Mouse (Mus musculus): ENCODE measurements around the gene Trim17.

Gene Trim17

DNA sequence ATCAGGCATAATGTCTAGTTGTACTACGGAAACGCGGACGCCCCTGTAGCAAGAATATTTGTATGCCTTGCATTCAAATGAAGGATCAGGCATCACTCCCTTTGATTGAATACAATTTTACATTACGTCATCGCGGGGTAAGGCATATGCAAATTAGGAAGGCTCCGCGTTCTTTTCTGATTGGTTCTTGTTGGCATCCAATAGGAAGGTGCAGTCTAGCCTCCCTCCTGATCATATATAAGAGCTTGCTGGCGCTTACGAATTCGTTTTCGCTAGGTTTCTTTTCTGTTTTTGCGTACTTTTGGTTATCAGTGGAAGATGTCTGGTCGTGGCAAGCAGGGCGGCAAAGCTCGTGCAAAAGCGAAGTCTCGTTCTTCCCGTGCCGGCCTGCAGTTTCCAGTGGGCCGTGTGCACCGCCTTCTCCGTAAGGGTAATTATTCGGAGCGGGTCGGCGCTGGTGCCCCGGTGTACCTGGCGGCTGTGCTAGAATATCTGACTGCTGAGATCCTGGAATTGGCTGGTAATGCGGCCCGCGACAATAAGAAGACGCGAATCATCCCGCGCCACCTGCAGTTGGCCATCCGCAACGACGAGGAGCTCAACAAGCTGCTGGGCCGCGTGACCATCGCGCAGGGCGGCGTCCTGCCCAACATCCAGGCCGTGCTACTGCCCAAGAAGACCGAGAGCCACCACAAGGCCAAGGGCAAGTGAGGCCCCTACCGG, at the start of gene Trim17, which contains the start of gene Hist3h2a:
Gene Trim17, plus strand, starts transcription at position 266 of the 723 bp plus-strand sequence.
Gene Hist3h2a, plus strand, starts transcription at position 266 of the 723 bp plus-strand sequence.
- DNase-seq (ENCODE audit: low spot score in 2 of 2) = peak; percentile 89 to 90

GRCm38 (mm10) chr11:58904838-58905237, 49.6 kb upstream of the Trim17 start:
- no peak for DNase-seq (ENCODE audit: low spot score in 2 of 2)

- DNase-seq (ENCODE audit: low spot score in 2 of 2) = no peak
Observed at GRCm38 (mm10) chr11:58913776-58914175, 40.7 kb upstream of the Trim17 start.

- no peak for DNase-seq (ENCODE audit: low spot score in 2 of 2)
Observed at GRCm38 (mm10) chr11:58914461-58915028, 39.9 kb upstream of the Trim17 start.

DNA sequence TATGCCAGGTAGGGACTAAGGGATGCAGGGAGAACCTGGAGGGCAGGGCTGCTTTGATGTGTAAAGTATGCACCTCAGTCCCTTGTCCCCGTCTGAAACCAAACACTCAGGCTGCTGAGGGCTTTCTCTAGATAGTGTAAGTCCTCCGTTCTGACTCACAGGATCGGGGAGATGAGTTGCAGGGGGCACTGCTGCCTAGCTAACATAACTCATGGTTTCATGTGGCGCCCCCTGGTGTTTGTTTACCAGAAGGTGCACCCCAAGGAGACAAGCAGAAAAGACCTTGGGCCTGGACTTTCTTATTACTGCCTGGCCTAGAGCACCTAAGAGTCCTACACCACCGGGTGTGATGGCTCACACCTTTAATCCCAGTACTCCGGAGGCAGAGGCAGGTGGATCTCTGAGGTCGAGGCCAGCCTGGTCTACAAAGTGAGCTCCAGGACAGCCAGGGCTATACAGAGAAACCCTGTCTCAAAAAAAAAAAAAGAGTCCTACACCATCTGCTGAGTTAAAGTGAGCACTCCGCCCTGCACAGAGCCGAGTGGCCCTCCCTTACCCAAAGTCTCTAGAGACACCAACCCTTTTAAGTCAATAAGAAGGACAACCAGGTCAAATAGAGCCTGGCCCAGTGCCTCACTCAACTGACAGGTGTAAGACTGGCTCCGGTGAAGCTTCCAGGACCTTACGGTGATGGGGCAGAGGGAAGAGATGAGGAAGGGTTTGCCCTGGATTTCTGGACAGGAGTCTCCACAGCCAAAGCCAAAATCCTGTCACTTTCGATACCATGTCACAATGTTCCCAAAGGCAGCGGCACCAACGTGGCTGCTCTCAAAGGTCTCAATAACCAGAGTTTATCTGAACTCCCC, 37.4 kb upstream of the Trim17 start:
- DNase-seq (ENCODE audit: low spot score in 2 of 2) = peak; percentile 69 to 91

GRCm38 (mm10) chr11:58917745-58918366, 36.6 kb upstream of the Trim17 start, which contains the start of gene Btnl10:
Btnl10 (plus strand) TSS chr11:58917908.
- DNase-seq (ENCODE audit: low spot score in 2 of 2) = no peak

DNA sequence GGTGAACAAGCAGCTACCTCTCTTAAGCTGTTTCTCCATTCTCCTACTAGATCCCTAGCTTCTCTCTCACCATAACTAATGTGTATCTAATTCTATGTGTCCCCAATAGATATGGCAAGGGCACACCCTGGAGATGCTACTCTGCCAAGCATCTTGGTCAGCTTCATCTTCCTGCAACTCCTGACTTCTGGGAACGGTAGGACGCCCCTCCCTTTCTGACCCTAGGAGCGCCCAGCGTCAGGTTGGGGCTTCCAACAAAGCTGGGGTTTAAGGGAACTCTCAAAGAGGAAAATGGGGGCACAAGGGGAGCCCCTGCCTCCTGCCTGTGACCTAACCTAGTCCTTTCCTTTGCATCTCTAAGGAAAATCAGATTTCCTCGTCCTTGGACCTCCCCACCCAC, 35.7 kb upstream of the Trim17 start:
- DNase-seq (ENCODE audit: low spot score in 2 of 2) = no peak

GRCm38 (mm10) chr11:58922420-58922819, 32.1 kb upstream of the Trim17 start:
- no peak for DNase-seq (ENCODE audit: low spot score in 2 of 2)

DNA sequence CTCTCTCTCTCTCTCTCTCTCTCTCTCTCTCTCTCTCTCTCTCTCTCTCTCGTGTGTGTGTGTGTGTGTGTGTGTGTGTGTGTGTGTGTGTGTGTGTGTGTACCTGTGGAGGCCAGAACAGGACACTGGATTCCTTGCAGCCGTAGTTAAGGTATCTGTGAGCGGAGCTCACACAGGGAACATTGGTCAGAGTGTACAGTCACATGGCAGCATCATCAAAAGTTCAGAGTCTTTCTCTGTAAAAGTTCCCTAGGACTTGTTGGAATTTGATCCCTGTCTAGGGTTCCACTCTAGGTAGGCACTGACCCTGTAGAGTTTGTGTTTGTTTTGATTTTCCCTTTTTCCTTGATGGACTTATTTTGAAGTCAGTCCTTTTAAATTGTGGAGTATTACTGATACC, 27.8 kb upstream of the Trim17 start:
- no peak for DNase-seq (ENCODE audit: low spot score in 2 of 2)

DNA sequence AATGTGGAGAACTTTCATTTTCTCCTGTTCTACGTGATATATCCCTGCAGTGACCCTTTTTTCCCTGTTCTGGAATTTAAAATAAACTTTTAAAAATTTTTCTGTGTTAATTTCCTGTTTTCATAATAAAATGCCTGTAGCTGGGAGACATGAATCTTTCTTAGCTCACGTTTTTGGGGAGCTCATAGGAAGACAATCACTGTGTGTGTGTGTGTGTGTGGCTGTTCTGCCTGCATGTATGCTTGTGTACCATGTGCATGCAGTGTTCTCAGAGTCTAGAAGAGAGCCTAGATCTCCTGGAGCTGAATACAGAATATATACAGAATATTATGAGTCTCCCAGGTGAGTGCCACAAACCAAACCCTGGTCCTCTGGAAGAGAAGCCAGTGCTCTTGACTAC, 27.4 kb upstream of the Trim17 start:
- no peak for DNase-seq (ENCODE audit: low spot score in 2 of 2)

DNA sequence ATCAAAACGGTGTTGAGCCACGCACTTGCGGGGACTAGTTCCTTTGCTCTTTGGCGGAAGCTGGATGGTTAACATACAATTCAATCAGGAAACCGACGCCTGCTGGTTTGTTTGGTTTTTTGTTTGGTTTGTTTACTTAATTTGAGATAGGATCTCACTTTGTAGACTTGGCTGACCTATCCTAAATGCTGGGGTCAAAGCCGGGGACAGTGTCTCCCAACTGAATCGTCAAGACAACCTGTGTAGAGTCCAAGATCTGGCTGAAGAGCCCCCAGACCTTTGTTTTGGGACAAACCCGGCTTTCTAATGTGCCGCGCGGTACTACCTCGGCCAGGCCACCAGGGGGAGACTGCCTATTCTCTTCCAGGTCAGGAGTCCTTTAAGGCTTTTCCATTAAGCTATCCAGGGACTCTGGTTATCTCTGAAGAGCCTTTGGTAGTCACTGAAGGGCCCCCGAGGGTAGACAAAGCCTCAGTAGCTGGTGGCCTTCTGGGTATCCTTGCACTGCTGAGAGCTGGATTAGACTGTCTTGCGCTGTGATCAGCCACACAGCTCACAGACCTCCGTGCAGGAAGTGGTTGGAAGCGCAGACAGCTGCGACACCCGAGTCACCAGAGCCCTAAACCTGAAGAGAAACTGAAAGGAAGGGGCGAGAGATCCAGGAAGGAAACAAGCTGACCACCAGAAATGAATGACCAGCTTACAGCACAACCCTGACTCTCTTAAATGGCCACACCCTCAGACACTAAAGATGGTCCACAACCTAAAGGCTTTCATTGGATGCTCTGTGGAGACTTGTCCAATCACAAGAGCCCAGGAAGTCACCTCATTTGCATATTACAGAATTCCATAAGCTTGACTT, 26.5 kb upstream of the Trim17 start:
- peak; percentile 71 for DNase-seq (ENCODE audit: low spot score in 2 of 2)

GRCm38 (mm10) chr11:58929055-58929454, 25.4 kb upstream of the Trim17 start:
- DNase-seq (ENCODE audit: low spot score in 2 of 2) = no peak

DNA sequence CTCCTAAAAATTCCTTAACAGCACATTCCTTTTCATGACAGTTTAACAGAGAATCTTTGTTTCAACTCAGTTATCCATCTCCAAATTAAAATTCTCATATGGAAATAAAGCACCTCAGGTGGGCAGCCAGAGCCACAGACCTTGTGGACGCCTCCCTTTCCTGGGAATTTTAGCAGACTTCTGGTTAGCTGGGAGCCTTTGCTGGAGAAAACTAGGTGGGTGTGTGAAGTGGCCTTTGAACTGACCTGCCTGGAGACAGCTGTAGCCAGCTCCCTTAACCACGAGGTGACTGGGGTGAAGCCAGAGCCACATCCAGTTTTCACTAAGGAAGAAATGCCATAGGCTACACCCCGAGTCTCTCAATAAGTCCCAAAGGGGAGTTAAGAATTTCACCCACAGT, 24.8 kb upstream of the Trim17 start:
- no peak for DNase-seq (ENCODE audit: low spot score in 2 of 2)

GRCm38 (mm10) chr11:58930254-58930653, 24.2 kb upstream of the Trim17 start:
- DNase-seq (ENCODE audit: low spot score in 2 of 2) = no peak

DNA sequence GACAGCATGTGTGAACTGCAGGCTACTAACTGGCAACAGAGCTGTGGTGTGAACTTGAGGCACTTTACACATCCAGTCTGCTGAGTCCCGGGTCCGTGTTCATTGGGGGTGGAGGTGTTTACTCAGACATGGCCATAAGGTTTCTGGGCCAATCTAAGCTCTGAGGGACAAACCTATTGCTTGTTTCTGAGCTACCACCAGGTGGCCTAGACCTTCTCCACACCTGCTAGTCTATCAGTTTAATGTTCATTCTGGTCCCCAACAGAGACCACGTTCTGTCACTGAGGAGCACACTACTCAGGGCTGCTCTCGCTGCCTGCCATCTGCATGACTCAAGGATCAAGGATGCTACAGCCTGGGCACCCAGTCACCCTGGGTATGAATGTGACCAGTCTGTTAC, 22.9 kb upstream of the Trim17 start:
- peak in 1 of 2 experiments; percentile 43 for DNase-seq (ENCODE audit: low spot score in 2 of 2)

DNA sequence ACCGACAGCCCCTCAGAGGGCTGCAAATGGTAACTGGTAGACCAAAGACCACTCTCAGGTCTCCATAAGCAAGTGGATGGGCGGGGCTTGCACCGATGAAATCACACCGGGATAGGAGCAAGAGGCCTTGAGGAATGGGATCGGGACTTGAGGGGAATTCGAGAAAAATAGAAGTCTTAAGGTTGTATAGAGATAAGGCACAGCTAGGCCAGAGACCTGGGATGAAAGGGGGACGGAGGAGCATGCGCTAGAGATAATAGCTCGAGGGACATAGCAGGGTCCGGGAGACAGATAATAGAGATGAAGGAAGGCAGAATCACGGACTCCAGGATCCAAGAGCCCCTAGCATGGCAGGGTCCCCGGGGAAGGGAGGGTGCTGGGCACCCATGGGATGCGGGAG, 16.6 kb upstream of the Trim17 start:
- DNase-seq (ENCODE audit: low spot score in 2 of 2) = no peak

- peak; percentile 79 to 87 for DNase-seq (ENCODE audit: low spot score in 2 of 2)
Observed at GRCm38 (mm10) chr11:58938322-58939087, 16.0 kb upstream of the Trim17 start, which contains the start of gene Rnf187. Rnf187 (minus strand) TSS chr11:58938916.

- DNase-seq (ENCODE audit: low spot score in 2 of 2) = no peak
Observed at GRCm38 (mm10) chr11:58939088-58939439, 15.4 kb upstream of the Trim17 start.

- no peak for DNase-seq (ENCODE audit: low spot score in 2 of 2)
Observed at GRCm38 (mm10) chr11:58944136-58944535, 10.3 kb upstream of the Trim17 start.

GRCm38 (mm10) chr11:58947306-58947705, 7.2 kb upstream of the Trim17 start:
- DNase-seq (ENCODE audit: low spot score in 2 of 2) = no peak
